Mouse (Mus musculus) CD4-positive, CD25-positive, alpha-beta regulatory T cell, adult 2 months (primary cell): ENCODE data around the gene Rcsd1.

Experiments used
- DNase-seq: peaks from one replicate; pipeline ENCODE4 v3.0.0-alpha.2; 2012; ENCODE audit warnings: low read depth, low spot score

Rcsd1 gene

GRCm38 (mm10) chr1:165629975-165630374 lies 79.6 kb downstream of the Rcsd1 start:
- DNase-seq: no peak

DNA sequence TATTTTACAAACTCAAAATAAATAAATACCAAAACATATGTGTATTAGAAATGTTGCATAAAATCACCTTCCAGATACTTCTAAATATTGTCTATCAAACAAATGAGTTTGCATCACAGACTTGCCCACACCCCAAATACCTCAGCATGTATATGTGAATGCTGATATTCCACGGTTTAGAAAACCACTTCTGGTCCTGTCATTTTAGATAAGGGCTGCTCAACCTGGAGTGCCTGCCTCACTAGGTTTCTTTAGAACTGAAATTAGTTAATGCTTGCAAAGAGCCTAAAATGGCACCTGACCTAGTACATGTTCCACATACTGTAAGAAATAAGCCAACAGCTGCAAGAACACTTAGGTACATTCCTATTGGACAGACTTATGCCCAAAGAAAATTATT lies 81.0 kb downstream of the Rcsd1 start:
- DNase-seq: no peak

GRCm38 (mm10) chr1:165625896-165626295 lies 83.7 kb downstream of the Rcsd1 start:
- no peak for DNase-seq

GRCm38 (mm10) chr1:165625058-165625457 lies 84.5 kb downstream of the Rcsd1 start:
- DNase-seq: no peak

- DNase-seq: no peak
These were observed 91.3 kb downstream of the Rcsd1 start for GRCm38 (mm10) chr1:165618201-165618624.

- no peak for DNase-seq
These were observed 92.2 kb downstream of the Rcsd1 start for GRCm38 (mm10) chr1:165617166-165617891.

- DNase-seq: no peak
These were observed 92.9 kb downstream of the Rcsd1 start for GRCm38 (mm10) chr1:165616652-165617051.

DNA sequence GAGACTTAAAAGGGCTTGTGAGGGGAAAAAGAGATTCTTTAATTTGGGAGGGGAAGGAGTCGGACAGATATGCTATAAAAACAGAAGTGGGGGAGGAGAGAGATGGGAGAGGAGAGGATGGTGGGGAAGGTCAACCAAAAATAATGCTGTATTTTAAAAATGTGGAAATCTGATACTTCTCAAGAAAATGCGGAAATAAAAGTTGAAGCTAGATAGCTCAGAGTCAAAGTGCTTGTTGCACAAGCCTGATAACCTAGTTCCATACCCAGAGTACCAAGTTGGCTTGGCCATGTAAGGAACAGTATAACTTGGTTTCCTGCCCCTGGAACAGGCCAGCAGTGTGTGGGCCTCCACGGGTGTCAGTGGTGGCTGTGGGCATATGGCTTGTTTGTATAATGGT lies 94.8 kb downstream of the Rcsd1 start:
- DNase-seq: no peak

DNA sequence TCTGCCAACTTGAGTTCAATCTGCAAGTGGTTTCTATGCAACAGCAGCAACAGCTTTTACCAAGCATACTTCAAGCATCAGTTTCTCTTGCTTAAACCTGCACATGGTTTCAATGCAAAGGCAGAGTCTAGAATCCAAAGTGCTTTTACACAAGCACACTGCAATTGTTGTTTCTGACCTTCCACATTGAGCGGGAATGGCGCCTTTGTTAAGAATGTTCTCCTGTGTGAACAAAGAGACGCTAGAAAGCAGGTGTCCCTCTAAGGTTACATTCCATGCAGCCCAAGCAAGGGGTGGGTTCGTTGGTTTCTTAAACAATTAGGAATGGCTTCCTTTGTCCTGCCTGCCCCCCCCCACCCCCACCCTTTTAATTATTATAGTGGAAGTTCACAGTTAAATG lies 95.6 kb downstream of the Rcsd1 start:
- DNase-seq: no peak

GRCm38 (mm10) chr1:165612714-165613113 lies 96.8 kb downstream of the Rcsd1 start:
- DNase-seq: peak; percentile 48

- no peak for DNase-seq
These were observed 99.1 kb downstream of the Rcsd1 start for GRCm38 (mm10) chr1:165610321-165610999.

DNA sequence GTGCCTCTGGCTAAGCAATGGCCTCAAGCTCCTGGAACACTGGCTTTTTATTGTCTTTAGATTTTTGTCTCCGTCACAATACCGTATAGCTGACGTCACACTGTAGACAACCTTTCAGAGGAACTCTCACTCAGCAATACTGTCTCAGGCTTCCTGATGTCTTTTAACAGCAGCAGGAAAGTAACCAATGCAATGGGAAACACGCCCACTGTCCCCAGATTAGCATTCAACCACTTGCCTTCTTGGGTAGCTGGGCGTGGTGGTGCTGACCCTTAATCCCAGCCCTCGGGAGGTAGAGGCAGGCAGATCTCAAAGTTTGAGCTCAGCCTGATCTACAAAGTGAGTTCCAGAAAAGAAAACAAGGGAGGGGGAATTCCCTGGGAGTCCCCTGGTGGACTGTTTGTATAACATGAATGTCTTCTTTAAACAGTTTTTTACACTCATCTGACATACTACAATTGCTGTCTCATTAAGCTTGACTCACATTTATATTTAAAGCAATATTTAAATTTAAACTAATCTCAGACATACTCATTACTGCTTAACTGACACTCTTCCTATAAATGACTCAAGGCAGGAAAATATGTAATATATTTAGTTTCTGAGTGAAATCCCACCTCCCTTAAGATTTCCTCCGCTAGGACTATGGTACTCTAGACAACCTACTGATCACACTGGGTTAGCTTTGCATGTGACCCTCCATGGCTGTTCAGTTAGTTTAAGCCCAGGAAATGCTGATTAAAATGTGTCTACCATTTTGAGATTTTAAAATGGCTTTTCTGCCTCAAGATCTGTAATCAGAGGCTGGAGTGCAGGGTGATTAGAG lies 99.8 kb downstream of the Rcsd1 start:
- peak; percentile 60 for DNase-seq

DNA sequence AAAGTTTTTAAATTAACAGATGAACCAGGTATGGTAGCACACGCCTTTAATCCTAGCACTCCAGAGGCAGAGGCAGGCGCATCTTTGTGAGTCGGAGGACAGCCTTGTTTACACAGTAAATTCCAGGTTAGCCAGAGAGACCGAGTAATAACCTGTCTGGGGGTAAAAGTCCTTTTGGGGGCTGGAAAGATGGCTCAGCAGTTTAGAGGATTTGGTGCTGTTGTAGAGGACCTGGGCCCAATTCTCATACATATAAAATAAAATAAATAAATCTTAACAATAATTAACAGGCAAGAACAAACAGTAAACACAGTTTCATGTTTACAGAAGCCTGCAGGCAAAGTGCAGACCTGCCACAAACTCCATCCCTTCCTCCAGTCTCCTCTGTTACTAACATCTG lies 100.7 kb downstream of the Rcsd1 start:
- DNase-seq: no peak

DNA sequence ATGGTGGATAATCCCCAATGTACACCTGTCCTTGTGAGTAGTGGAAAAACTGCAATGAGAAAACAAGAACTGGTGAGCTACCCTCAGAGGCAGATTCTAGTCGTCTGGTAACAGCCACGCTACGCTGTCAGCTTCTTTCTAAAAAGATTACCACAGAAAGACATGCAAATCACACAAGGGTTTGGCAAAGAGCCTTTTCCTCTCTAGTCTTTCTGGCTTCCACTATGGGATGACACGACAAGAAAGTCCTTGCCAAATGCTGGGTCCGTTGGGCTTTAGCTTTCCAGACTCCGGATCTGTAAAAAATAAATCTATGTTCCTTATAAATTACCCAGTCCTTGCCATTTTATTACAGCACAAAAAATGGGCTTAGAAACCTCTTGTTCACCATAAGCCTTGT lies 103.8 kb downstream of the Rcsd1 start:
- no peak for DNase-seq

DNA sequence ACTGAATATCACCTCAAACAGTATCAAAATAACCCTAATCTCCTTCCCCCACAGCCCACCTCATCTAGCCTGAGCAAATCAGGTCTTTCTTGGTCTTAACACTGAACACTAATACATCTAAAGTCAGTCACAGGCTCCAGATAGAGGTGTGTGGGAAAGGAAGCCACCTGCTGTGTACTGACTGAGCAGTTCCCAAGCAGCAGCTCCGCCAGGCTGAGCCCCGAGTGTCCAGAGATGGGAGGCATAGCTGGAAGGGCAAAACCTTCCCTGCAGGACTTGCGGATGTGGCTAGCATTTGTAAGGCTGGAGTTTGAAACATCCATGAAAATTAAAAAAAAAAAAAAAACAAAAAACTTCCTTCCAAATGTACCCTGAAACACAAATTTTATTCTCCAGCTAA lies 104.4 kb downstream of the Rcsd1 start:
- no peak for DNase-seq

GRCm38 (mm10) chr1:165604203-165604602 lies 105.4 kb downstream of the Rcsd1 start:
- no peak for DNase-seq

GRCm38 (mm10) chr1:165603218-165603617 lies 106.3 kb downstream of the Rcsd1 start:
- DNase-seq: peak; percentile 14

DNA sequence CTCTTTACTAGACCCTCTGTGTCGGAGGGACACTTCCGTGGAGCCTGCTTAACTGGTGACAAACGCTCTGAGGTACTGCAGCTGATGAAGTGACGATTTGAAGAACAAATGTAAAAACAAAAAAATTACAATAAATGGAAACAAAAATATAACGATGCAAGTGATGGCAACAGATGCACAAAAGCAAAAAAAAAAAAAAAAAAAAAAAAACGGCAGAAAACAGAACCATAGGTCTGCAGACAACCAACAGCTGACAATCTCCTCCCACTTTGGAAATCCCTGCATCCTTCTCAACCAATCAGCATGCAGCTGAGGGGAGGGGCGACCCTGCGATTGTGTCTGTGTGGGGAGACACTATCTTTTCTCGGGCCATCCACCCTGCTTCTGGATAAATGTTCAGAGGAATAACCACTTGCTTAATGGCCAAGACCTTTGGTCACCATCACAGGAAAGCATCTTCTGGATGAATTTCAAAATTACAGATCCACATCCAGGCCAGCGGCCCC lies 107.7 kb downstream of the Rcsd1 start:
- DNase-seq: no peak
